ENCODE assay signal across 8 mouse cellular contexts in genomic region chr15:9073684-9074083, GRCm38 (mm10). TPM values are rescaled to one million over a fixed set of nuclear protein-coding genes. Genes with fewer than 3 reads are reported as not detected.
DNase-seq lines count a peak whose midpoint lies in the region; ATAC-seq and TF ChIP-seq lines count a peak whose summit lies in the region.

No protein-coding gene starts in this region.

- H3K36me3 ChIP-seq in heart, embryonic 14.5 days (ENCODE audit: control insufficient read depth, insufficient read depth, low read length): no peaks in the 10 kb centered on the region
- peaks cover 25% of the 10 kb centered on the region for H3K36me3 ChIP-seq in G1E (replicated peaks)
- no peaks in the 10 kb centered on the region for H3K36me3 ChIP-seq in hindbrain, embryonic 12.5 days
- peaks cover 14% of the 10 kb centered on the region for H3K36me3 ChIP-seq in liver, embryonic 15.5 days (replicated peaks)

- no peak for ATAC-seq in heart, embryonic 14.5 days (ENCODE audit: insufficient number of reproducible peaks, insufficient read depth, low FRiP score, low read depth)
- no peak for ATAC-seq in G1E (ENCODE audit: extremely low read depth, insufficient number of reproducible peaks, low FRiP score, poor library complexity, severe bottlenecking)
- ATAC-seq in hindbrain, embryonic 12.5 days (ENCODE audit: low FRiP score): no peak
- ATAC-seq in liver, embryonic 15.5 days (ENCODE audit: insufficient read depth): no peak

- TF ChIP-seq CTCF in G1E (IDR thresholded peaks at IDR 0.05; ENCODE audit: low read depth, low read length): no peak

- H3K4me3 ChIP-seq in heart, embryonic 14.5 days (ENCODE audit: control insufficient read depth in 1 of 2, insufficient read depth in 1 of 2, low read depth in 1 of 2, low read length in 2 of 2): peak overlapping the region; percentile 80 to 91; a peak in 3 of 4 replicates
- peak overlapping the region; percentile 96 for H3K4me3 ChIP-seq in G1E (ENCODE audit: low read depth, low read length)
- 0 out of 2 replicates have a peak overlapping the region, but pooled peaks have one; percentile 86 for H3K4me3 ChIP-seq in hindbrain, embryonic 12.5 days
- H3K4me3 ChIP-seq in liver, embryonic 15.5 days (replicated peaks): peak overlapping the region; percentile 95

- no peaks in the 10 kb centered on the region for H3K27me3 ChIP-seq in heart, embryonic 14.5 days (ENCODE audit: control insufficient read depth, insufficient read depth, low read length)
- no peaks in the 10 kb centered on the region for H3K27me3 ChIP-seq in G1E (ENCODE audit: insufficient read depth, low read length)
- H3K27me3 ChIP-seq in hindbrain, embryonic 12.5 days: no peaks in the 10 kb centered on the region
- H3K27me3 ChIP-seq in liver, embryonic 15.5 days: no peaks in the 10 kb centered on the region

- H3K4me2 ChIP-seq in heart, embryonic 14.5 days (ENCODE audit: low read length): peak overlapping the region; percentile 71
- H3K4me2 ChIP-seq in hindbrain, embryonic 12.5 days (replicated peaks): peak overlapping the region; percentile 84
- peak overlapping the region; percentile 83 for H3K4me2 ChIP-seq in liver, embryonic 15.5 days

- peak overlapping the region; percentile 96 for H3K9ac ChIP-seq in heart, embryonic 14.5 days (ENCODE audit: low read length)
- no peak overlapping the region for H3K9ac ChIP-seq in hindbrain, embryonic 12.5 days
- peak overlapping the region; percentile 99 for H3K9ac ChIP-seq in liver, embryonic 15.5 days

- WGBS in heart, embryonic 14.5 days: 61% methylated on average over 5 of the region's 5 CpGs
- WGBS in hindbrain, embryonic 12.5 days: 83% methylated on average over 5 of the region's 5 CpGs
- WGBS in liver, embryonic 15.5 days (ENCODE audit: insufficient replicate concordance): 28% methylated on average over 5 of the region's 5 CpGs

- peak overlapping the region; percentile 79 to 94 for H3K27ac ChIP-seq in heart, embryonic 14.5 days (replicated peaks in 1 of 2; ENCODE audit: control insufficient read depth in 1 of 2, insufficient read depth in 1 of 2, low read depth in 2 of 2, low read length in 2 of 2)
- H3K27ac ChIP-seq in hindbrain, embryonic 12.5 days: no peak overlapping the region
- peak overlapping the region; percentile 97 for H3K27ac ChIP-seq in liver, embryonic 15.5 days (replicated peaks)

- H3K9me3 ChIP-seq in heart, embryonic 14.5 days (ENCODE audit: control insufficient read depth, low read length): no peaks in the 10 kb centered on the region
- no peaks in the 10 kb centered on the region for H3K9me3 ChIP-seq in G1E (replicated peaks)
- H3K9me3 ChIP-seq in hindbrain, embryonic 12.5 days (replicated peaks): no peaks in the 10 kb centered on the region
- no peaks in the 10 kb centered on the region for H3K9me3 ChIP-seq in liver, embryonic 15.5 days (replicated peaks)

- DNase-seq in heart, adult 9 months (ENCODE audit: low spot score in 2 of 2): no peak
- no peak for DNase-seq in G1E (ENCODE audit: low spot score)
- DNase-seq in thymus, postnatal 36 days: no peak
- no peak for DNase-seq in cerebellum, postnatal 25 days
- DNase-seq in cerebellum, adult 18-20 months: no peak

- H3K4me1 ChIP-seq in heart, embryonic 14.5 days (ENCODE audit: control insufficient read depth in 2 of 2, insufficient read depth in 2 of 2, low read length in 2 of 2): peaks cover 31 to 58% of the 10 kb centered on the region in 2 experiments
- H3K4me1 ChIP-seq in G1E (ENCODE audit: insufficient read depth, low read depth, low read length): peaks cover 63% of the 10 kb centered on the region
- peaks cover 39% of the 10 kb centered on the region for H3K4me1 ChIP-seq in hindbrain, embryonic 12.5 days
- peaks cover 56% of the 10 kb centered on the region for H3K4me1 ChIP-seq in liver, embryonic 15.5 days (replicated peaks)

RNA-seq across cellular contexts. Expression of gene Nadk2, which starts 2.6 kb away (rescaled TPM):
- 60.8 and 61.2 TPM in 2 replicates for polyA plus RNA-seq in heart, embryonic 14.5 days (2014; fragmentation: Nextera tagmentation; extraction: Ambion mirVana)
- total RNA-seq in G1E (2014; fragmentation: Nextera tagmentation) (222 and 250 TPM in 2 replicates), G1E (2017) (218 and 235 TPM in 2 replicates)
- 130 and 143 TPM in 2 replicates for polyA plus RNA-seq in G1E (2012)
- 39.0 and 43.1 TPM in 2 replicates for polyA plus RNA-seq in hindbrain, embryonic 12.5 days (2016; fragmentation: Nextera tagmentation; extraction: Ambion mirVana)
- 97.8 and 101 TPM in 2 replicates for polyA plus RNA-seq in liver, embryonic 15.5 days (2015; fragmentation: Nextera tagmentation; extraction: Ambion mirVana)
